Mouse (Mus musculus): ENCODE measurements at regions not wholly inside any gene's neighbourhood (a gene's known extent, or its start where the extent isn't known, plus 50 kb on each side); places are given as distances from the start of the nearest gene placed in this dataset.

DNA sequence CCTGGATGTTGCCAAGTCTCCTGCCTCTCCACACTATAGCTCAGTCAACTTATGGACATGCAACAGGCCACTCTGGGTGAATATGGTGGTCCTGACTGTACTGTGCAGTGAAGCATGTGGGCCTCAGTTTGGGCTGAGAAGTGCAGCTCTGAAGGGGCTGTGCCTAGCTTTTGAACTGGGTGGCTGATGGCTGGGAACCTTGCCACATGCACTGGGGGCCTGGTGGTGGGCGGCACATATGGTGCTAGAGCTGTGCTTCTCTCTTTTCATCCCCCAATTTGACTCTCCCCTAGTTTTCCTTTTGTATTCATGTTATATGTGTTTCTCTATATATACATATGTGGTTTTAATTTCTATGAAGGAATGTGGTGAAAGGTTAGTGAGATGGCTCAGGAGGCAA is 2144.2 kb upstream of the Lrrc6 start:
- no peak for DNase-seq (ENCODE audit: extremely low read depth, low read depth, low spot score)

DNA sequence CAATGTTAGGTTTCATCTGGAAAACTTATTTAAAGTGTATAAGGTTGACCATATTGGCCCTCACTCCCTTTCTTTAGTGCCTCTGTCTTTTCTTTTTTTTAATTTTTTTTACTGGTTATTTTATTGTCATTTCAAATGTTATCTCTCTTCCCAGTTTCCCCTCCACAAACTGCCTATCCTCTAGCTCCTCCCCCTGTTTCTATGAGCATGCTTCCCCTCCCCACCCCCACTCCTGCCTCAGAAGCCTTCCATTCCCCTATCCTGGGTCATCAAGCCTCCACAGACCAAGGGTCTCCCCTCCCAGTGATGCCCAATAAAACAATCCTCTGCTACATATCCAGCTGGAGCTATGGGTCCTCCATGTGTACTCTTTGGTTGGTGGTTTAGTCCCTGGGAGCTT is 2134.9 kb upstream of the Lrrc6 start:
- no peak for DNase-seq (ENCODE audit: extremely low read depth, low read depth, low spot score)

DNA sequence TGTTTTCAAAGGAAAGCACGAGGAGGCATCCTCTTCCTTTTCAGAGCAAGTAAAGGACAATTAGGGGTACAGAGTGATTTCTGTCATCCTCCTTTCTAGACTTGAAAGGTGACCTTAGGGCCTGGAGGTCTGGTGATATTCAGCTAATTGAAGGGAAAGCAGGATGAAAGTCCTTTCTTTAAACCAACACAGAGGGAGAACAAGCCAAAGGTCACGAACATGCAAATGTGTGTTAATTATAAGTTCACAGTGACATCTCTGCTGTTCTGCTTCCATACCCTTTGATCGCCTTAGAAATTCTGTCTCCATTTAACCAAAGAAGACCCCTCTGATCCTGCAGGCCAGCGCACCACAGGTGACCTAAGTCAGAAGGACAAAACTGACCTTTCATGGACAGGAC is 2126.3 kb upstream of the Lrrc6 start:
- DNase-seq (ENCODE audit: extremely low read depth, low read depth, low spot score), result no peak

DNA sequence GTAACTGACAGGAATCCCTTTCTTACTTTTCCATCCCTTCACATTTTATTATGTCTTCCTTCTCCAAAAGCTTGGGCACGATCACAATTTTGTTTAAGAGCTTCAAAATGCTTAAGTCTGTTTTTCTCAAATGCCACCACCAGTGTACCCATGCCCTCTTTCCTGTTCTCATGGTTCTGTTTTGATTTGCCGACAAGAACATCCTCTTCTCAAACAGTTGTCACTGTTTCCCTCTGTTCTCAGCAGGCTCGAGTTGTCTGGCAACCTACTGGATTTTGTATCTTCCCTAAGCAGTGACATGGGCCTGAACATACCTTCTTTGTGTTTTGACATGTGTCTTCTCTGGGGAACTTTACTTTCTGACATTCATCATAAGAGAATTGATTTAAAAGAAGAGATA is 2124.1 kb upstream of the Lrrc6 start:
- DNase-seq (ENCODE audit: extremely low read depth, low read depth, low spot score), result no peak

DNA sequence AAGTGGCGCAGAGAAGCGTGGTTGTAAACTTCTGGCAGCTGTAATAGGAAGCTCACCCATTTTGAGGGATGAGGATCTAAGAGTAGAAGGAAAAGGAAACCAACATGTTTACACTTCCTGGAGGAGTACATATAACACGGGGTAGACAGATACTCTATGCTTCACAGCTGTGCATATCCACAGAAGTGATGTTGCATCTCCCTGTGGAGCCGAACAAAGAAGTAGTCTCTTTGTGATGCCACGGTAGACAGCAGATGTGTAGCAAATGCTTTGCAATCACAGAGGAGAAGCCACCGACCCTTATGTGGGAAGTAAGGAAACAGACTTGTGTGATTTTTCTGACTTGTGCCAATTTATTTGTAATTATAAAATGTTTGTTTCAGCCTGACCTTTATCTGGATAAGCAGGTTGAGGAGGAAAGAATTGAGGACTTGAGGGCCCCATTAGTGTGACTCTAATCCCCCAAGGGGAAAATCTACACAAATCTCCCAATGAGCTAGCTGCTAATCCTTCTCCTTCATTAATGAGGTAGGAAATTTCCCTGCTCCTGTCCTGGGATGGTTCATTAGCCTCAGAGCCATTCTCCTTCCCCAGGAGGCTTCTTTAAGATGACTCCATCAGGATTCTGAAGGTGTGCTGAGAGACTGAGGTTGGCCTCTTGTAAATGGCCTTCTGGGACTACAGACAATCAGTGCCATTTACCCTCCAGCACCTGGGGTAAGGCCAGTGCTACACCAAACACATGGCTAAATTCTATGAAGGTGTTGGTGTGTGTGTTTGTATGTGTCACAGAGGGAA is 2119.9 kb upstream of the Lrrc6 start:
- DNase-seq (ENCODE audit: extremely low read depth, low read depth, low spot score), result no peak

DNA sequence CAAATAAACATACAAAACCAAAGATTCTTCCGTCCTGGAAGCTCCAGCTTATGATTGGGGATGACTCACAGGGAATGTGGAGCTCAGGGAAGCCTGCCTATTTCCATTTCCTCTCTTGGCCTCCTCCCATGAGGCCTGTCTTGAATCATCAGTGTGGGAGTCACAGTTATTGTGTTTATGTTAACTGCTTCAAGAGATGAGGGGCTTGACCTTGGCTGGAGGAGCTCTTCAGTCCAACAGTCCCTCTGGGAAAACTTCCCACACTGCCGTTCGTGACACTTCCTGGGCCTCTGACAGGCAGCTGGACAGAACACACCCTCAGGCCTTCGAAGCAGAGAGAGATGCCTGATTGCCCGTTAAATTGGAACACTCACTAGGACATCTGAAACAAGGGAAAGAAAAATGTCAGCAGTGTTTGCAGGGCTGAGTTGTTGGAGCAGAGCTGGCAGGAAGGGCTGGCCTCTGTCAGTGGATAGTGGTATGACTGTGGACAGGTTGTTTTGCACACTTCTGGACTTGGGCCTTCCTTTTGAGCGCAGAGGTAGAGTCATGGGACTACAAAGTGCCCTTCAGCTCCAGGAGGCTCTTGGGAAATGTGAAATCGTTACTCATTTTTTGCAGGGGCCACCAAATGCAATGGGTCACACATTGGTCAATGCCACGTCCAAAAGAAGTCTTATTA is 2105.5 kb upstream of the Lrrc6 start:
- DNase-seq (ENCODE audit: extremely low read depth, low read depth, low spot score), result no peak

DNA sequence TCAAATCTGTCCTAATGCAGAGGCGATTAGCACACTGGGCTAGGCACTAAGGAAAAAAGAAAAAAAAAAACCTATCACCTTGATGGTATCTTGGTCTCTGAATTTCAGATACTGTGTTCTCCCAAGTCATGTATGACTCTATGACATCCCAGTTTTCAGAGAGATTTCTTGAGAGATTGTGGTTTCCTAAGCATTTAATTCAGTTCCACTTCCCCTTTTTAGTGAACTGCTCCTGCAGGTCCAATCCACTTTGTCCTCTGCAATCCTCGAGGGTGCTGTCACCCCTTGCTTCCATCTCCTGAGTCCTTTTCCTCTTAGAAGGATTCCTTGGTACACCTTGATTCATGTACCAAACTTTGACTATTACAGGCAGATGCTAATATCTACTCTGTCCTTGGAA is 2104.8 kb upstream of the Lrrc6 start:
- no peak for DNase-seq (ENCODE audit: extremely low read depth, low read depth, low spot score)

DNA sequence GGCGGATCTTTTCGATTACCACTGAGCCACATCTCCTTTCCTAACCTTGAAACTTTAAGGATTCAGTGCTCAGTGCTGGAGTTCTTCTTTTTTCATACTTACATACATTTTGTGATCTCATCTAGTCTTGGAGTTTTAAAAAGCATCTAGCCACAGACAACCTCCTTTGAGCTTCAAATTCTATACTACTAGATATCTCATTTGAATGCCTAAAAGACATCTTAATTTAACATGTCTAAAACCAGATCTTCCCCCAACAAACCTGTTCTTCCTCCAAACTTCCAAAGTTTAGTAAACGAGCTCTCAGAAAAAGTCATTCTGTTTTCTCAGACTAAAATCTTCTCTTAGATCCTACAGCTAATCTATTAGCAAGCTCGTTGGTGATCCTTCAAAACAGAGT is 2081.5 kb upstream of the Lrrc6 start:
- DNase-seq (ENCODE audit: extremely low read depth, low read depth, low spot score), result no peak

DNA sequence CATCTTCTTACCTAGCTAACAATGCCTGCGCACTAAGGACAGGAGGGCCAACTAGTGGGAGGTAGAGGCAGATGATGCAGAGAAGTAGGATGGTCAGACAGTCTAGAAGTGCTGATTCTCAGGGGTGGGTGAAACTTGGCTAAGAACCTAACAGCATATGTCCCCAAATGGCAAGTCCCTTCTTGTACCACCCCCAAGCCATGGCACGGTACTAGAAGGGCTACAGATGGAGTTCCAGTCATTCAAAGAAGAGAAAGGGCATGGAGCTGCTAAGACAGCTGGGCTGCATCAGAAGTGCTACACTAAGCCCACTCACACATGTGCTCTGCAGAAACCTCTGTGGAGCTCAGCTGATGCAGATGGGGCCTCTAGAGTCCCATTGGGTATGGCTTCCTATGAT is 2078.8 kb upstream of the Lrrc6 start:
- no peak for DNase-seq (ENCODE audit: extremely low read depth, low read depth, low spot score)

DNA sequence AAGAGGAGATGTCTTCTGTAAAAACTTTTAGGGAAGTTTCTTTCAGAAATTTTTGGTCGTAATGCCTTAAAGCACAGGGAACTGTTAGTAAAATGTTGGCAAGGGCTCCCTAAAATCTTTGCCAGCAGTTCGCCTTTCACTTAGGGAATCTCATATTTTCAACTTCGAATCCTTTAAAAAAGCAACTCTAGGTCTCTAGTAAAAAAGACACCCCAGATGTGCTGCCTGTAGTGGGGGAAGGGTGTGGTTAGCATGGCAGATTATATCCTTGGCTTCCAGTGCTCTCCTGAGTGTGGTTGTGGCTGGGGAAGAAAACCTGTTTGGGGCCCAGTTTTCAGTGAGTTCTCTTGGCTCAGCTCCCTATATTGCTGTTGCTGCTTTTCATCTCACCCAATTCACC is 2059.9 kb upstream of the Lrrc6 start:
- no peak for DNase-seq (ENCODE audit: extremely low read depth, low read depth, low spot score)

DNA sequence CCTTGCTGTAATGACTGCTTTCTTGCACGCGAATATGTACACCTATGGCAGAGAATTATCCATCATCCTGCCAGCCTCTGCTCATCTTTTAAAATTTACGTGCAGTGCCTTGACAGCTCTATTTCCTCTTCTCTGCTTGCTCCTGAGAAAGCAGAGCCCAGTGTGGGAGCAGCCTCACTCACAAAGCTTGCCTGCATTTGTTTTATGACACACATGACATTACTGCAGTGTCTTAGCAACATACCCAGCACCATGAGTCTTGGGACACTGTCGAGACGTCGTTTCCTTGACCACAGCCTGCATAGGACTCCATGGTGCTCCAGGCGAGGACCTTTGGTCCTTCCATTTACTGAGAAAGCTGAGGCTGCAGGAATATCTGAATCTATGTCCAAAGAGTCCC is 2055.4 kb upstream of the Lrrc6 start:
- no peak for DNase-seq (ENCODE audit: extremely low read depth, low read depth, low spot score)

DNA sequence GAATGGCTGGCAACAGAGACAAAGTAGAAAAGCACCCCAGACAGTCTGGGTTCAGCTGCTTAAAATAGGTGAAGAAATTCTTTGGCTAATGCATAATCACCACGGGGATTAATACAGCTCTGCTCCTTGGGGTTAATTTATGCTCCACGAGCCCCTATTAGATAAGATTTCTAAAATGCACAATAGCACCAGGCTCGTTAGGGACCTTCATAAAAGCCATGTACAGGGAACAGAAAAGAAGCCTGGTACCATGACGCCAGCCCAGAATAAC is 2035.3 kb upstream of the Lrrc6 start:
- DNase-seq (ENCODE audit: extremely low read depth, low read depth, low spot score), result no peak

DNA sequence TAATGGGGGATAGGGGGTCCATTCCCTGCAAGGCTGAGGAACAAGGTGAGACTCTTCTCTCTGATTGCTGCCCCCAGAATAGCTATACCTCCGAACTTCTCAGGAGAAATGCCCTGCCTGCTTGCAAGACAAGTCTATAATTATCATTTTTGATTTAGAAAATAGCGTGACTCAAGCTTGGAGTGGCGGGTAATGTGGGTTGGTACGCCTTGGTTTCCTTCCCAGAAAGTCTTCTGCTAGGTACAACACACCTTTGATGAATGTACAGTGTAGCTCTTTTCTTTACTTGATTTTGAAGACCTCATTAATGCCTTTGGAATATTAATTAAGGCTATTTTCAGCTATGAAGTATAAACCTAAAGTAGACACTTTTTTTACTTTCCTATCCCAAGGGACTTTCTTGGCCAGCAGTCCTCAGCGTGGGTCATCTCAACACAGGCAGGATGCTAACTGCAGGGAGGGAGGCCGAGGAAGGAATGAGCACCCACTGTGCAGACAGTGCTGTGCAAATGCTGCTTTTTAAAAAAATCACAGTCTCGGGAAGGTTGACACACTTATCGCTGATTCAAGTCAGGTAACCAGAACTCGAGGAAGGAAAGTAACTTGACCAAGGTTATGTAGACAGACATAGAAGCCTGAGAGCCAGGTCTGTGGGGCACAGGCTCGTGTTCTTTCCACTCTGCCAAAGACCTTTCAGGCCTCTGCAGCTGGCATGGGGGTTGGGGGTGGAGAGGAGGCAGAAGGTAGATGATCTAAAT is 2034.8 kb upstream of the Lrrc6 start:
- no peak for DNase-seq (ENCODE audit: extremely low read depth, low read depth, low spot score)

DNA sequence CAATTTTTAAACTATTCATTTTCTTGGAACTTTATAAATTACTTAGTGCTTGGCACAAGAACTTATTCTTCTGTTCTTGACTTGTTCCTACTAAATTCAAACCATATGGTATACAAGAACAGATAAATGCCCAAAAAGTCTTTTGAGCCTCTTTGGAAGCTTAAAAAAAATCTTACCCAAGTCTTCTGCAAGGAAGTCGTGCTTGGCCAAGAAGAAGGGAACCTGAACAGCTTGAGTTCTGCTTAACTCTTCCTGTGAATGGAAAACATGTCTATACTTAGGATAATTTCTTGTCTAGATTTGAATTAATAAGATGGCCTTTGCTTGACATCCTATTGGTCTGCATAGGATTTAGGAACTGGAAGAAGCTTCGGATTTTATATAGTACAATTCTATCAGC is 2020.0 kb upstream of the Lrrc6 start:
- DNase-seq (ENCODE audit: extremely low read depth, low read depth, low spot score), result no peak

DNA sequence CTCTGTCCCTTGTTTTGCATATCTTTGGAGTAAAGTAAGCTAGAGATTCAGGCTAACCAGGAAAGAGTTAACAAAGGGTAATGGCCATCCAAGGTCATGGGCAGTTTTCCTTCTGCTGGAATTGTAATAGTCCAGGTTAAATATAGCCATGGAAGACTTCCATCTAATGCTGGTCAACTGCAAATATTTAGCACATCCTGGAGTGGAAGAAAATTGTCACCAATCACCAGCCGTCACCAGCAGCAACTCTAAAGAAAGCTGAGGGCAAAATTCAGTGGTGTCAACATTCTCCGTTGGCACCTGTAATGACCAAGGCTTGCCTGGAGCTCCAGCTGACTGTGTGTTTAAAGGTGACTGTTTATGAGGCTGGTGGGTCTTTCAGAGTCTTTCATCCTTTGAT is 2011.7 kb upstream of the Lrrc6 start:
- no peak for DNase-seq (ENCODE audit: extremely low read depth, low read depth, low spot score)

DNA sequence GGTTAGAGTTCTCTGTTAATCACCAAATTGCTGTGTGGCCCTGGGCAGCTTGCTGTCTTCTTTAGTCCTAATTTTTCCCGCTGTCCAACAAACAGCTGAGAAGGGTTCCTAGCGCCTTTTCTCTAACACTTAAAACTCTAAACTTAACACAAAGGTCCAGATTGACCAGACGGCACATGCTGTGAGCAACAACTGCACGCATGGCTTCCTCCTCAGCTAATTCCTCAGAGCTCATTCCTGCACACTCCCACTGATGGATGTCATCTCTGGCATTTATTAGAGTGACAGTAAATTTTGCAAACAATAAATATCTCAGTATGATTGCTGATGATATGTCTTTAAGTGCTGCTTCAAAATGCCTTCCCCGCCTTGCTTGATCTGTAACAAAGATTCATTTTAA is 2007.5 kb upstream of the Lrrc6 start:
- no peak for DNase-seq (ENCODE audit: extremely low read depth, low read depth, low spot score)

DNA sequence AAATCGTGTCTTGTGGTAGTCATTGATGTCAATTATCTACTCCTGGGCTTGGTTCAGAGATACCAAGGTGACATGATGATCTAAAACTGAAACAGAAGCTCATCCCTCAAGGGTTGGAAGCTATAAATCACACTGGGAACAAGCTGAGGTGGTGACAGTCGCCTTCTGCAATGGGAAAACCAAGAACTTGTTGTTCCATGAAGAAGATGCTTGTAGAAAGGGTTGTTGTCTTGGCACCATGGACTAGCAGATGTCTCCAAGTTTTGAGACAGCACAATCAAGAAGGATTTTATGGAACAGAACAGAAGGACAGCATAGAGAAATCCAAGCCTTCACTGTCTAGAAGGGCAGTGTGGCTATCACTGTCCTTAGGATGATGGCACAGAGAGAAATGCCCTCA is 2005.4 kb upstream of the Lrrc6 start:
- DNase-seq (ENCODE audit: extremely low read depth, low read depth, low spot score), result no peak

DNA sequence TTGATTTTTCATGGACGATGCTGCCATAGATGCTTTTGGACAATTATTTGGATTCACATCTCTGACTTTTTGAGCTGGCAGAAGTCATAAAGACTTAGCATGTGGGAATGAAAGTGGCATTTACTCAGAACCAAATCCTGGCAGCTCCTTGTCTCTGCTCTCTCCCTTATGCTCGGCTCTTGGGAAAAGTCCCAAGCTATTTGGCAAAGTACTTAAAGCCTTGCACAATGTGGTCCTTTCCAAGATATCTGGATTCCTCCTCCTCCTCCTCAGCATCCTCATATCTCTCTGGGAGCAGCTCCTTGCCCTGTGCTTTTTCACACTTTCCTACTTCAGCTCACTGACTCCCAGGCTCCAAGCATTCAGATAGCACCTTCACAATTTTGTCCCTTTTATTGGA is 1995.7 kb upstream of the Lrrc6 start:
- no peak for DNase-seq (ENCODE audit: extremely low read depth, low read depth, low spot score)

DNA sequence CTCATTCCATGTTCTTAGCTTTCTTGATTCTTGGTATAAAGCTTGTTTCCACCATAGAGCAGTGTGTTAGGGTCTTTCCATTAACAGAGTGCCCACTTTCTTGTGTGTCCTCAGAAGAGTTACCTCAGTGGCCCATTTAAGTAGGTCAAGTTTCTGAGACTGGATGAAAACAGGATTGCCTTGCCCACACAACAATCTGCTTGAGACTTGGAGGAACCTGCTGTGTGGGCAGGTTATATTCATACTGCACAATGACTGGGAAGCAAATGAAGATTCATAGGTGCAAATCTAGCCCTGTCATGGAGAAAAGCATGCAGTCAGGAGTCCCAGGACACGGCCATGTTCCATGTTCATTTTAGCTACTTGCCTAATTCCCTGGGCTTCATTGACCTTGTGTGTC is 1984.1 kb upstream of the Lrrc6 start:
- DNase-seq (ENCODE audit: extremely low read depth, low read depth, low spot score), result no peak

DNA sequence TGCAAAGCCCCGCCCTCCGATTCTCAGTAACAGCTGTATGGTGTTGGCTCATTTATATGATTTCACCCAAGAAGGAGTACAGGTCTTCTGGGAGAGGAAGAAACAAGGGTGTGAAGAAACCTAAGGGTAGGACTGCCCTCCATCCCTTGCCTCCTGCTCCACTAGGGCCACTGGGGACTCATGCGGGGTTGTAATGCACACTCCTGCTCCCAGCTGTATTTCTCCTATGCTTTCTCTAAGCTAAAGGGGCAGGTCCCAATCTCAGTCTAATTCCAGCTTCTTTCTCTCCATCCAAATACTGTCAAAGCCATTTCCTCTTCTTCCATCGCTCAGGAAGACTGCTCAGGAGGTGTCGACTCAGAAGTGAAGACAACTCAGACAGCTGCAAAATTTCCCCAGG is 1977.0 kb upstream of the Lrrc6 start:
- DNase-seq (ENCODE audit: extremely low read depth, low read depth, low spot score), result no peak

DNA sequence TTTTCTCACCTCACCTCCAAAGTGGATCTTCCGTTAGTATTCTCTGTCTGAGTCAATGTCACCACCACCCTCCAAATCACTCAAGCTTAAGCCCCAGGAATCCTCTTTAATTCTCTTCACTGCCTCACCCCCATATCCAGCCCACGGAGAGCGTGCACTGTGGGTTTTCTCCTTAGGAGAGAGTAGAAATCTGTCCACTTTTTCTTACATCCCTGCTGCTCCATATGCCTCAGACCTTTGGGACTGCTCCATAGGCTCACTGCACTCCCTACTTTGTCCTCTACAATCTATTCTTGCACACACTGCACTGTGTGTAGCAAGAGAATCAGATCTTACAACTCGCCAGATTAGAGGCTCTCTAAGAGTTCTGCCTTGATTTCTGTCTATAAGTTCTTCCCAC is 1971.2 kb upstream of the Lrrc6 start:
- no peak for DNase-seq (ENCODE audit: extremely low read depth, low read depth, low spot score)

DNA sequence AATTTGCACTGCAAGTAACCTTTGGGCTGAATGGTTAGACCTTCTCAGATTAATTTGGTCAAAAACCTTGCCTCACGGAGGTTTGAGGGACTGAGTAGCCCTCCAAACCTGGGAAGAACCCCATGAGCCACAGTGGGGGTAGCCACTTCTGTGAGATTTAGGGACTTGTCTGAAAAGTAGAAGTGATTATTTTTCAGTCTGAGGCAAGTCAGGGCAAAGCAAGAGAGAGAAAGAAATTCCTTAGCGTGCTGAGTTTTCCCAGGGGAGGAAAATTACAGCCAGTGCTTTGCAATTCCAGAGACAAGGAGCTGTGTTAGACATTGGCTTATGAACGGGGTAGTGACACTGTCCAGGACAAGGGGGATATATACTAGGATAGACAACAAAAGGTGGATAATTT is 1962.1 kb upstream of the Lrrc6 start:
- DNase-seq (ENCODE audit: extremely low read depth, low read depth, low spot score), result no peak

Data from fat pad, adult 2 months (tissue).